Mouse (Mus musculus) liver, postnatal 0 days (tissue): ENCODE results near the gene Prpf6.

Experiments used
- CTCF ChIP-seq: sonication (generic); IDR thresholded peaks from 2 replicates; pipeline ENCODE4 v1.5.1; 2016; ENCODE audit warnings: antibody characterized with exemption, low read depth
- EP300 ChIP-seq: IDR thresholded peaks from 2 replicates; pipeline ENCODE4 v1.6.1; 2016; ENCODE audit warnings: antibody characterized with exemption, low read depth, mild to moderate bottlenecking

DNA sequence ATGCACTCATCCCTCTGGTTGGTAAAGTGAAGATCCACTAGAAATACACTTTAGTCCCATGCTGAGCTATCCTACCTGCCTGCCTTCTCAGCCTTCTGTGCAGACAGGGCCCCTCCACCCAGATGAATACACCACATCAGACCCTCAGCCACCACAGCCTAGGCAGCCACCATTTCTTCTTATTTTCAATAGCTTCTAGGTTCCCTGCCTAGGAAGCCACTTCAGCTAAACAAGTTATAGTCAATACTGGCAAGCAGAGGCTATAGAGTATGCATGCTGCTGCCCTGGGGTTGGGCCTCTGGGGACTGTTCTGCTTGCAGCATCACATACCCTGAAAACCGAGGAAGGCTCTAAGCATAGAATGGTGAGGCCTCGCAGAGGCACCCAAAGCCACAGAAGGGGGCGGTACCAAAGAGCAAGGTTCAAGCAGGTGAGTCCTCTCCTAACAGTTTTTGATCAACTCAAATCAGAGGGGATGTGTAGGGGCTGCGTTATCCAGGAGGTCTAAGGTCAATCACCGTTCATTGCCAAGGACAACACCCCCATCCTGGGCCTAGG, at the start of gene Prpf6:
- TF ChIP-seq EP300 (no peak), CTCF (no peak)
